Mouse (Mus musculus) spleen, postnatal 14 days (tissue): ENCODE data around the gene Olfm1.
A peak's percentile ranks its signal among the peaks of the same experiment; 100 is the strongest.

Experiments
- DNase-seq, 2 experiments: peaks; one replicate each; pipeline ENCODE4 v3.0.0; 2021 to 2022; ENCODE audit warnings: low spot score in 2 of 2

Olfm1 gene

DNA sequence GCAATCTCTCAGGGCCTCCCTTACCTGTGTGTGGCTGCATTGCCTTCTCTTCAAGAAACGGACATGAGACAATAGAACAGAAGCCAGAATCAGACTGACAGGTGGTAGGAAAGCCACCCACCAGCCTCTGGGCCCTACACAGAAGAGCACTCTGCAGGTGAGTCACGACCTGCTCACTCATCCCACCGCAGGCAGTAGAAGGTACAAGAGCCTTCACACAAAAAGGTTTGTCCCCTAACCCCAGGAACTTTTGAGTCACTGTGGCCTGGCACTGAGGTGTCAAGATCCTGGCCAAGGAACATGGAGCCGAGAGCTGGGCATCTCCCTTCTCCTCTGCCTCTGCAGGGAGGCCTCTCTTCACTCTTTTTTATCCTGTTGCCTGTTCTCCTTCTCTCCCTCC is 42.3 kb downstream of the Olfm1 start:
- no peak for DNase-seq

DNA sequence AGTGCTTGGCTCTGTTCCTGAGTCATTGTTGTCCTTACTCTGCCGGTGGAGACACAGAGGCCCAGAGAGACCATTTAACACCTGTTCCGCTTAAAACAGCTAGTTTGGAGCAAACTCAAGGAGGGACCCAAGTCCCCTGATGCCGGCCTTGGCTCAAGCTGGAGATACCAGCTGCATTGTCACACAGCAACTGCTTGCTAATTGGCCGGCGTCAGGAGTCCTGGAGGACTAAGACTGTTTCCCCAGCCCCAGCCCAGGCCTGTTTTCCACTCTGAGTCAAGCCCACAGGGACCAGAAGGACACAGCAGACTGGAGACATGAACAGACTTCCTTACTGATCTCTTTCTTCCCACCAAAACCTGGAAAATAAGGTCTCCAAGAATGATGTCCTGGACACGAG is 43.7 kb downstream of the Olfm1 start:
- no peak for DNase-seq

DNA sequence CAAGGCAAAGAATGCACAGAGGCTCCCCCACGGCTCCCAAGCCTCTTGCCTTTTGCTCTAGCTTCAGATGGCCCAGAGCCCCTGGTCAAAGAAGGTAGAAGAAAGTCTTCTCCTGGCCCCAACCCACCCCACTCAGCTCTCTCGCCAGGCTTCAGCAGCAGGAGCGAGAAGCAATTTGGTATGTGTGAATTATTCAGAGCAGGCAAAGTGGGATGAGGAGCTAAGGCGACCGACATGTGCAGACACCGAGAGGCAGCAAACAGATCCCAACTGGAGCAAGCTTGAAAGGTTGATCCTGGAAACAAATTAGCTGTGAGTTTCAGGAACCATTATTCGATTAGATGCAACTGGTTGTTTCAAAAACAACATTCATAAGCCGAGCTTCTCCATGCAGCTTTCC is 46.8 kb downstream of the Olfm1 start:
- DNase-seq = no peak

DNA sequence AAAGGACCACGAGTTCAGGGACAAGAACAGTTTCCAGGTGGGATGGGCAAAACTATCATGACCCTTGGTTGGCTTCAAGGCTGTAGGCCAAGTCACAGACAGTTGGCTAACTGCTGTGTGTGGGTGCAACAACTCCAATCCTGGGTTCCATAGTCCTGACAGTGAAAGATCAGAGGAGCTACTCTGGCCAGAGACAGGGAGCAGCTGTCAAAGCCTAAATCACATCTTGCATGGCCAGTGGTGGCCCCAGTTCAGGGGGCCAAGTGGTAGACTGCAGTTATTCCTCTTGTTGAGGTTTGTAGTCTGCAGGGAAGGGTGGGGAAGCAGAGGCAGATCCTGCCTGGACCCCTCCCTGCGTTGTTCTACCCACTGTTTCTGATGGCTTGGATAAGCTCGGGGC is 48.1 kb downstream of the Olfm1 start:
- DNase-seq = no peak

DNA sequence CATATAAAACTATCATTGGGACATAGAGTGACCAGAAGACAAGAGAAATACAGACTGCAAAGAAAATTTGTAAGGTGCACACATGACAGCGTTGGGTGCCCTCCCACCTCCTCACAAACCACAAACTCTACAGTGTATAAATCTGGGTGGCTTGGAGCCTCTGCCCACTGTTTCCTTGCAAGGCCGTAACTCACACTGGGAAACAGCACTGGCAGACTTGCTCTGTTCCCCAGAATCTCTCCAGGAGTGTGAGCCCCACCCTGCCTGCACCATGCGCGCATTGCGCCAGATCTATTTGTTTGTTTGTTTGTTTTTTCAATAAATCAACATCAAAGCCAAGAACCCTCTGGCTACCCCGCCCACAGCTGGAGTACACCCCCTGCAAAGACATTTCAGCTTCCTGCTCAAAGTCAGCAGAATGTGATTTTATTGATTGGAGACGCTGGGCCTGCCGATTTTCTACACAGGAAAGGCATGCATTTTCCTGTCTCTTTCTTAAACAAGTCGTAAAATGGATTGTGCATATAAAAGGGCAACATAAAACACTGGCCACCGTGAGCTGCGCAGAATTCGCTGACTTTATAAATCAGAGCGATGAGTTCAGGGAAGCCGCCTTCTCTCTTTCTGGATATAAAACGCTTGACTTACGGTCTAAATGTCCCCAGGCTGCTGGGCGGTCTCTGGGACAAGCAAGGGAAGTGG is 48.9 kb downstream of the Olfm1 start:
- DNase-seq = no peak

DNA sequence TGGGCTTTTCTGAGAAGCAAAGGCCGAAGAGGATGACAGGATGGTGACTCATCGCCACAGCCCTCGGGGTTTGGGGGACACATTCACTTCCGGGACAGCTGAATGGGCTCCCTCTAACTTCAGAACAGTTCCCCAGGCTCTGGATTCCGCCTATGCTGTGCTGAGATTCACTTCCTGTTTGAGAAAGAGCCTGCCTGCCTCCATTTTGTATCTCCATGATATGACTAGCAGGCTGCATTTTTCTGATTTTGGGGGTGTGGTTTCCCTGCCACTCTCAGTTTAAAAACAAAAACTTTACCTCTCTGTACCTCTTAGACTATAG is 49.4 kb downstream of the Olfm1 start:
- DNase-seq = no peak

DNA sequence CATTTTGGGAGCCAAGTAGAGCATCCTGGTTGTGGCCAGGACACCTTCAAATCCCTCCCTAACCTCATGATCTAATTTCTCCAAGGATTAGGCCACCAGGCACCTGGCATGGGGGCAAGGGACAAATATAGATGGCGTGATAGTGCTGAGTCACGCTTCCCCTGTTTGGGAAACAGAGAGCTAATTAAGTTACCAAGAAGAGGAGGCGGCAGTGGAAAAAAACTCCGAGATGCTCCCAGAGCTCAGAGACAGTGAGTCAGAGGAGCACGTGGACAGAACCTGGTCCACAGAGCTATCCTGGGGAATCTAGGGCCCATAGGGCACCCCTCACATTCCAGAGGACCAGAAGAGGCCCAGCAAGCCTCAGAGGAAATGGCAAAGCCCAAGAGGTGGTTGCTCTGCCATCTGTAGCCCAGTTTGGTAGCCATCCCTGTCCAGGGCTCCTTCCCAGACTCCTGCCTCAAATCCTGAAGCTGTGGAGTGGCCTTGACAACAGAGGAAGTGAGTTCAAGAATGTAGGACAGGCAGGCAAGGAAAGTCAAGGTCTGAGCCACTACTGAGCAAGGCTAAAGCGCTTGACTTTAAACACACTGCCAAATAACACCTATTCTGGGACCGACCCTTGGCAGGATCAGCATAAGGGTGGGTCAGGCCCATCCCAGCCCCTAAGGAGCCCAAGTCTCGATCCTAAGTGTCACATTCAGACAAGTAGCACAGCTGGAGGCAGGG is 52.0 kb downstream of the Olfm1 start:
- DNase-seq = no peak

DNA sequence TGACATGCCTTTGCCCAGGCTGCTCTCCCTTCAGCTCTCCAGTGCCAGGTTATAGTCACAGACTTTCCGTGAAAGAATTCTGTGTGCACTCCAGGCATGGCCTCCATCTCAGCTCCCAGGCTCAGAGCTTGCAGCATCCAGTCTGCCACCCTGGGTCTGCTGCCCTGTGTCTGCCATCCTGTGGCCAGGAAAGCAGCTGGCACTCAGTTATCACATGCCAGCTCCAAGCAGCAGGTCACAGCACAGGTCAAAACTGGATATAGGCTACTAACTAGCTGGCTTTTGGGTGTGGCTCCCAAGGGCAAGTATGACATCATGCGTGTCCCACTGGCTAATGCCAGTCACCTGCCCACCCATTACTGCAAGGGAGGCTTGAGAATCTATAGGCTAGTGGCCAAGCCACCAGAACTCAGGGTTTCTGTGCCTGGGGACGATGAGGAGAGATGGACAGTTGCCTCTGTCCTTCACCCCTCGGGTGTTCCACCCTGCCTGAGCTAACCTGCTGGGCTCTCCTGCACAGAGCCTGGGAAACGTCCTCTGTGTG is 53.4 kb downstream of the Olfm1 start:
- DNase-seq = no peak

DNA sequence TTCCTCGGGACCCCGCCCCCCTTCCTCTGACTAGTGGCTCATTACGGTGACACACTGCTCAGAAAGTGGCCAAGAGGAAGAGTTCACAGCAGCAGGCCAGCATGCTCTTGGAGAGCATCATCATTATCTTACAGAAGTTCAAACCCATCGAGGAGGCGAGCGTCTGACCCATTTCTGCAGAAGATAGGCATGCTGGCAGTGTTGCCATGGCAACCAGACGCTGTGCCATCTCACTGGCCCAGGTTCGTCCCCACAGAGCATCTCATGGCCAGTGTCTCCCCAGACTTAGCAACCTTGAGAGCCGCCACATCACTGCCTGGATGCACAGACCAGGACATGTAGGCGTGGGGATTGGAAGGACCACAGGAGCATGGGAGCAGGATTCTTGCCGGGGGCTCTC is 54.3 kb downstream of the Olfm1 start:
- DNase-seq = no peak

DNA sequence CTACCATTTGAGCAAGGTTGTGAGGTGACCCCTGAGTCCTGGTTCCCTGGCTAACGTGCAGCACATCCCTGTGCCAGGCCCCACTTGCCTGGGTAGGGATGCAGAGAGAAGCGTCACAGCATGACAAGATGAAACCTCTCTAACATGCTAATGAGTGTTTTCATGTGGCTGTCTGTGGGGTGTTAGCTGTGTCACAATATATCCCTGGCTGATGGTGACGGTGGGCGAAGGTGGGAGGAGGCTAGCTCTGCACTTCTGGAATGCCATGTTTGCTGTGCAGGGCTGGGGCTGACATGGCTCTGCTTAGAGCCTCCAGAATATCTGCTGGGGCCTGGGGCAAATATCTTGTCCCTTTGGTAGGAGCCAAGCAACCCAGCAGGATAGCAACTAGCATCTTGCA is 59.8 kb downstream of the Olfm1 start:
- no peak for DNase-seq

DNA sequence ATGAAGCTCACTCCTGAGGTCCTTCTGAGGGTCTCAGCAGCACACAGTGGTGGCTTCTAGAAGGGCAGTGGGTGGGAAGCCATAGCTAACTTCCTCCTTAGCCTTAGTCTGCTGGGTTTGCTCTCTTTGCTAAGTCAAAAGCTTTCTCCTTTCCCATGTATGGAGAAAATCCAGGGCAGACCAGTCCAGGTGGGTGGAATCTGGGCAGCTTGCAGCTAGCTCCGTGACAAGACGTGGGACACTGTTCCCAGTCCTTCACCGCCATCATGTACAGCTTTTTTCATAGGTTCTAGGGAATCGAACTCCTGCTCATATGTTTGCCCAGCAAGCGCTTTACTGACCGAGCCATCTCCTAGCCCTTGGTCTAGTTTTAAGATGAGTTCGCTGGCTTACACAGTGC is 63.2 kb downstream of the Olfm1 start:
- DNase-seq = no peak

DNA sequence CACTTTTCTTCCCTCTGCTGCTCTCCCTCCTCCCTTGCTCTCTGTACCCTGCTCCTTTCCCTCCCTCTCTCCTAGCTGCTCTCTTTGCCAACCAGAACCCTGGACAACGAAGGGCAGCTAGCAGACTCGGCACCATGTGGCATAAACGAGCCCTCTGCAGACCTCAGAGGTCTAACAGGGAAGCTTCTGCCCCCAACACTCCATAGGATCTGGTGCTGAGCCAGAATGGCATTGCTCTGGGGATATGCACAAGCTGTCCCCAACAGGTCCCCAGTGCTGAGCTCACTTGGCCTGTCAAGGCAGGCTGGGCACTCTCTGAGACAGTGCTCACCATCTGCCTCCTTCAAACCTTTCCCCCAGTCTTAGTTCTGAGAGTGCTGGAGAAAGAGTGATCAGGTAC is 68.6 kb downstream of the Olfm1 start:
- DNase-seq = no peak

DNA sequence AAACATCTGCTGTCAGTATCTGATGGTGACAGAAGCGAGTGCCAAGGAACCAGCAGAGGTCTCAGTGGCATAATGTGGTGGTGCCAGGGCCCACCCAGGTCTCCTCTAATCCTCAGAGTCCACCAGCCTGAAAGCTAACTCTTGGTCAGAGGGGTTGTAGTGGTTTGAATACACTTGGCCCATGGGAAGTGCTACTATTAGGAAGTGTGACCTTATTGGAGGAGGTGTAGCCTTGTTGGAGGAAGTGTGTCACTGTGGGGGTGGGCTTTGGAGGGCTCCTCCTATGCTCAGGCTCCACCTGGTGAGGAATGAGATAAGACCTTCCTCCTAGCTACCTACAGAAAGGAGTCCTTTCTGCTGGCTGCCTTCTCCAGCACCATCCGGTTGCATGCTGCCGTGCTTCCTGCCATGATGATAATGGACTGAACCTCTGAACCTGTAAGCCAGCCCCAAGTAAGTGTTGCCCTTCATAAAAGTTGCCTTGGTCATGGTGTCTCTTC is 75.0 kb downstream of the Olfm1 start:
- no peak for DNase-seq

DNA sequence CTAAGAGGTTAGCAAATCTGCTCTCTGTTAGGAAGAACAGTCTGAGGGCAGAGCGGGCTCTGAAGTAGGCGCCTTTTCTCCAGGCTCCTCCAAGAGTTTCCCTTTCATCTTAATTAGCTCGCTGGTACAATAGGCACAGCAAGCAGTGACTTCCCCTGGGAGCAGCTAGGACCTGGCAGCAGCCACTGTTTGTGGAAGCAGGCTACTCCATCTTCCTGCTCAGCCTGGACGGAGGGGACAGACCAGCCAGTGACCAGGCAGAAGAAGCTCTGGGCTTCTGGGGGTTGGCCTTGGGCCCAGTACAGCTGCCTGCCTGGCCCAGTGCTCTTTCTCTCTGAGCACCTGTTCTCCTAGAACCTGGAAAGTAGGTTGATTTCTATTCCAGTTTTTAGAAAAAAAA is 77.8 kb downstream of the Olfm1 start:
- no peak for DNase-seq

DNA sequence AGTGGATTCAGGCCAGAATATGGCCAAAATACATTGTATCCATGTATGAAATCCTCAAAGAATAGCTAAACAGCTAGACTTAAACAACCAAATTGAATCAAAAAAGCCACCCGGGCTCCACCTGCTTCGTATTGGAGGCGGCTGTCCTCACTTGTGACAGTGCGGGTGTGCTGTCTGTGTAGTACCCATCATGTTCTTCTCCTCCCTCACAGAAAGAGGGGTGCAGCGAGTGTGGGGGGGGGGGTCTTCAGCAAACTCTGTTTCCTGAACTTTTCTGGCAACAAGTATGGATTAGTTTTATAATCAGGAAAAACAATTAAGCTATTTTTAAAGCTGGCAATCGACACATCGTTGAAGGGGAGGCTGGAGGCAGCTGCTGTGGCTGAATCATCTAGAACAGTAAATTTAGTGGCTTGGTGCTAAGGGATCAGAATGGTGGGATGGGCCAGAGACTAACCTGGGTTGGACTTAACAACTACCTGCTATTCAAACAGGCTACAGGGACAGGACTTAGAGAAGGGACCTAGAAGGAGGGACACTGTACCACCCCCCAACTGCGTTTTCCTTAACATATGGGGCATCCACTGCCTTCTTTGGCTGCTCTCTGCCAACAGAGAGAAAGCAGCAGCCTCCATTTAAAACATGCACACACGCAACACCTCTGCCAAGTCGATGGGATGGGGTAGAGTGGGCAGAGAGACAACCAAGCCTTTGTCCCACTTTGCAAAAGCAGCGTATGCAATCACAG is 79.6 kb downstream of the Olfm1 start:
- no peak for DNase-seq

DNA sequence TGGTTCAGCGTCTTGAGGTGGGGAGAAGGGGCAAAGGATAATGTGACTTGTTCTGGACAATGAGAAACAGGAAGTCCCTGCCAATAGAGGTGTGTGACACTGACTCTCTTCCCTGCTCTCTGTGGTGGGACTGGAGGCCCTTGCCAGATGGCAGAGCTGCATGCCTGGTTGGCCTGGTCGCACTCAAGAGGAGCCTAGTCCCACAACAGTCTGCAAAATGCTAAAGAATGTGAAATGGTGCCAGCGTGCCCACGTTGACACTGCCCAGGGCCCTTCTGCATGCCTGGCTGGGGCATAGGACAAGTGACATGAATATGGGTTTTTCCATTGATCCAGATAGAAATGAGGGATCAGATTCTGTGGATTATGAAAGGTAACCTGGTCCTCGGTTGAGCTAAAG is 81.2 kb downstream of the Olfm1 start:
- no peak for DNase-seq

DNA sequence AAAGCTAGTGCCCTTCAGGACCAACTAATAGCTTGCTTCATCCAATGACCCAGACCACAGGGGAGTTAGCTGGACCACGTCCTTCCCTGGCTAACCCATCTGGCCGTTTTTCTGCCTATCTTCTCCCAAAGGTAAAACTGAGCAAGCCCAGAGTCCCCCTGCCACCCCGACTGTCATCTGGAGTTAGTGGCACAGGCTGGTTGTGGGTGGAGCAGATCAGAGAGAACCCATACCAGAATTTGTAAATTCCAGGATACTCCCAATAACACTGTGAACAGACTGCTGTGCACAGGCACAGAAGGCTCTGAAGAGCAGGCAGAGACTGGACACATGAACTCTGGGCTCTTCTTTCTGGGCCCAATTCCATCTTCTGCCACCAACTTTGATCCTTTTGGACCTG is 82.6 kb downstream of the Olfm1 start:
- no peak for DNase-seq

DNA sequence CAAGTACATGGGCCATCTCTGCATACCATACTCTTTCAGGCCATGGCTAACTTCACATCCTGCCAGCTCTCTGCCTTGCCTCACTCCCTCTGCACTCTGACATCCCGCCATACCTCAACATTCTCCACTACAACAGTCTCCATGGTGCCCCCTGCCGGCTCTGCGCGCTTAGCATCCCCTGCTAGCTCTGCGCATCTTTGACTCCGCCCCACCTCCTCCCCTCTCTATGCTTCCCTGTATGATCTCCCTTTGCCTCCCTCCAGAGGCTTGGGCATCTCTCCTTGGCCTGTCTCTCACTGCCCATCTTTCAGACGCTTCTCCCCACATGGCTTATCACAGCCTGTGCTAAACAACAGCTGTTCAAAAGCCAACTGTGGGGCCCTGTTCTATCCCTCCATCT is 85.4 kb downstream of the Olfm1 start:
- DNase-seq = peak in 1 of 2 experiments; percentile 26

DNA sequence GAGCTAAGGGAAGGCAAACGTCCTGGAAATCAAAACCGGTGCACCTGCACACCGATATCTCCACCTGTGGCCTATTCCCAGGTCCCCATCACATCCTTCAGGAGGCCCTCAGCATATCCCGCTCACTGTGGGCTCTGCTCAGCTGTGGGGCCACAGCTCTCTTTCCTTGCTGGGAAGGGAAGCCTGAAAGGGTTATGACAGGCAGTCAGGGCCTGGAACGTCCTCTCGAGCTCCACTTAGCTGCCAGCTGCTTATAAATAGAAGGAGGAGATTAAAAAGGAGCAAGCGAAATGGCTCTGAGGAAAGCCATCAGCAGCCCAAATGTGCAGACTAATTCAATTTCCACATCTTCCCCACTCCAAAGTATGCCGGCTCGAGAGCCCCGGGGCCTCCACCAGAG is 86.1 kb downstream of the Olfm1 start:
- no peak for DNase-seq
